Mouse (Mus musculus): ENCODE data around the gene Il2ra.

Gene Il2ra

DNA sequence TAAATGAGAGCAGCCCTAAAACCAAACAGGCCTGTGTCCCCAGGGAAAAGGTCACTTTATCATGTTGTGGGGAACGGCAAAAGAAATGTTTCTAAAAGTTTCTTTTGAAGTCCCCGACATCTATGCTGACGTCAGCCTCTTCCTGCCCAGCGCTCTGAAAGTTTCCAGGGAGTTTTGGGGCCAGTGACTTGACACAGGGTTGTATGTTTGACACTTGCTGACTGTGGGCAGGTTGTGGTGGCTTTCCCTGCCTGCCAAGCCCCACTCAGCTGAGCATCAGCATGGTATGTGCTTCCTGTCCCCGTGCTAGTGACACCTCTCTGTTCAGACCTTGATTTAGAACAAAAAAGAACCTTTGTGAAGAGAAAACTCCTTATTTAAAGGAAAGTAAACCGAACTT, 10.7 kb downstream of the Il2ra start:
- DNase-seq (ENCODE audit: low spot score) = no peak

DNA sequence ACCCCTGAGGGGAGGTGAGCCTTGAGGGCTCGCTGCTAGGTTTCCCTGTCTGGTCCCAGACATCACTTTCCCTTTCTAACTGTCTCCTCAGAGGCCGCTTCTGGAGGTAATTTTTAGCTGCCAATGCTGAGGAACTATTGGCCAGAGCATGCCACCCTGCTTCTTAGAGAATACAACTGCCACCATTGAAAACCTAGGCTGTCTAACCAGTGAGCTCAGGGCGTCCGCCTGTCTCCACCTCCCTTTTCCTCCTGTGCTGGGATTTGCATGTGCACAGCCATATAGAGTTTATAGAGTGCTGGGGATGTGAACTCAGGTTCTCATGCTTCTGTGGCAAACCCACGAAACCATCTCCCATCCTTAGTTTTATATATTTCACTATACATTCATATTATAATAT, 11.2 kb downstream of the Il2ra start:
- no peak for DNase-seq (ENCODE audit: low spot score)

DNA sequence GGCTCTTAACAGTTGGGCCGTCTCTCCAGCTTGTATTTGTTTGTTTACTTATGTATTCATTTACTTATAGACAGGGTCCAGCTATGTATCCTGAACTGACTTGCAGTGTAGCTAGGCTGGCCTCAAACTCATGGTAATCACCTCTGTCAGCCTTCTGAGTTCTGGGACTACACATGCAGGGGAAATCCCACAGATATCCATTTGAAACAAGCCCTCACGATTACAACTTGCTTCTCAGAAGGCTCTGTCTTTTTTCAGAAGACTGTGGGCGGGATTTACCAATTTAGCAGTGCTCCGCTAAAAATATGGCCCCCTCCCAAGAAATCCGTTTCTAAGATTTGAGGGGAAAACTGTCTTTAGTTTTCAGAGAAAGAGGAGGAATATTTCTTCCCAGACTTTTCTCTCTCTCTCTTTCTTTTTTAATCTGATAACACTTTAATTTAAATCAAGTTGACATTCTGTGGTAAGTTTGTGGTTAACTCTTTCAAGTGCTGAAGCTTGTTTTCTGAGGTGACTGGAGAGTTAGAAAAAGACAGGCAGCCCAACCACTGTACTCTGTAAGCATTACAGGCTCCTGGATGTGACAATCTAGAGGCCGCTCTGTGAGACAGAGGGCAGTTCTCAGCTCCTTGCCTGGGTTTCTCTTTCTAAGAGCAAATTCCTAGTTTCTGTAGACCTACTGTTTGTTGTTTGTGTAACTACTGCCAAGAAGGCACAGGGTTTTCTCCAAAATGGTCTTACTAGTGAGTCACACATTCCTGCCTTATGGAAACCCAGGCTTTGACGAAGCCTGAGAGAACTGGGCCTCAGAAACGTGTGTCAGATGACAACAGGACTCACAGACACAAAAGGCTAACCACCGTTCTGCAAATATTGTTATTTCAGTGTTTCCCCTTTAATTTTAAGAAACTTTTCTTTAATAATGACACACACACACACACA, 12.7 kb downstream of the Il2ra start:
- DNase-seq (ENCODE audit: low spot score) = no peak

DNA sequence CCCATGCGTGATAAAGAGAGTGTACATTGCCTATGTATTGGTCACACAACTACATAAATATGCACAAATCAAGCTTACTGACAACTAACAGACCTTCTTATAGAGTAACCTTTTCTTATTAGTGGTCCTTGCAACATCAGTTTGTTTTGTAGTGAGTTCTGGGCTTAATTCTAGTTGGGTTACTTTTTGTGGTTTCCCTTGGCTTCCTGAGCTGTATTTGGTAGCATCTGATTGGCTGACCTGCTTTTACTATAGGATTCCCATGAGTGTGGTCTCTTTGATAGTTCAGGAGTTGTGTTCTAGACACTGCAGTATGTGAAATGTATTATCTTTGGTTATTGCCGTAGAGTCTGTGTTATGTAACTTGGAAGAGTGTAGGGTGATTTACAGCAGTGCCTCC, 15.0 kb downstream of the Il2ra start:
- DNase-seq (ENCODE audit: low spot score) = no peak

DNA sequence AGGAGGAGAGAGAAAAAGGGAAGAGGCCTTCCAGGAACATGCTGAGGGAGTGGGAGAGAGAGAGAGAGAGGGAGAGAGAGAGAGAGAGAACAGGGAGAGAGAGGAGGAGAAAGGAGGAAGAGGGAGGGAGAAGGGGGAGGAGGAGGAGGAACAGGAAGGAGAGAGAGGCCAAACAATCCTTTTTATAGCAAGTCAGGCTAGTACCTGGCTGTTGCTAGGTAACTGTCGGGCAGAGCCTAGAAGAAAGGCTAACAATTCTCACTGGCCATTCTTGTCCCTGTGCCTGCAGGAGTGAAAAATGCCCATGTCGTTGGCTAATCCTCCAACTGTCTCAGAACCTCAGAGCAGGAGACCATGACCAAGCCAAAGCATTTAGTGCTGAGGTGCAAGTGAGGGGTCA, 16.7 kb downstream of the Il2ra start:
- DNase-seq (ENCODE audit: low spot score) = no peak

DNA sequence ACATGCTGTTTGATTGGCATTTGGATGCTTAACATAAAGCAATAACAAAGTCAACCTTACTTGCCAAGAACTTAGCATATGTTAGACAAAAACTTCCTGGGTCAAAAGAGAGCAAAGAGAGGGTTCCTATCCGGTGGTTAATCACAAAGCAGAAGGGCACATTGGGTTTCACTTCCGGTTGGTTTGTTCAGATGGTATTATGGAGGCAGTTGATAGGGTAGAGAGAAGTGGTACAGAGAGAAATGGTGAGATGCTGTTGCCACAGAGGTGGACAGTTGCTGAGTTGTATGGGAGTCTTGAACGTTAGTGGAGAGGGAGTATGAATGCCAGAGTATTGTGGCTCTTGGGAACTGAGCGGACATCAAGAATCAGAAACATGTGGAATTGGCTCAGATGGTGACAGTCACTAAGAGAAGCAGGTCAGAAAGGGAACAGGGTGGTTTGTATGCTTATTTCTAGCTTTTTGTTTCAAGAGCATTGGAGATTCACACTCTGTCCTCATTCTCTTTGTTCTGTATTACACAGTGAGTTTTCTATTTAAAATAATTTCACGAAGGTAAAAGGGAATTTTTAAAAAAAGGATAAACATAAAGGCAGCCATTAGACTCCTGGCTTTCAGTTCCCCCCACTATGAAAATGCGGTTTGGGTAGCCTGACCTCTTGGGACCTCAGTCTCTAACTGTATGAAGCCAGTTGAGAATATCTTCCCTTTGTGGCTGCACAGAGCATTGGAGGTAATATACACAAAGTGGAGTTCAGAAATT, 19.7 kb downstream of the Il2ra start:
- DNase-seq (ENCODE audit: low spot score) = no peak

DNA sequence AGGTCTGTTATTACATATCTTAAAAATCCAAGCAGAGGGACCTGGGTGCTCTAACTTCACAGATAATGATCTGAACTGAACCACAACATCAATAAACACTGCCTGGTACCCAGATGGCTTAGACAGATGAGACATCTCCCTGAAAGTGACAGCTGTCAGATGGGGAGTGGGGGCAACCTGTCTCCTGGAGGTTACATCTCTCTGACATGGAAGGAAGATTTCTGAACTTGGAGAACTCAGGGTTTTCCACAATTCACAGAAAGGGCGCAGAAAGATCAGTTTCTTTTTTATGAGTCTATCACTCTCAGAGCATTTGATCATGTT, 20.3 kb downstream of the Il2ra start:
- DNase-seq (ENCODE audit: low spot score) = no peak

DNA sequence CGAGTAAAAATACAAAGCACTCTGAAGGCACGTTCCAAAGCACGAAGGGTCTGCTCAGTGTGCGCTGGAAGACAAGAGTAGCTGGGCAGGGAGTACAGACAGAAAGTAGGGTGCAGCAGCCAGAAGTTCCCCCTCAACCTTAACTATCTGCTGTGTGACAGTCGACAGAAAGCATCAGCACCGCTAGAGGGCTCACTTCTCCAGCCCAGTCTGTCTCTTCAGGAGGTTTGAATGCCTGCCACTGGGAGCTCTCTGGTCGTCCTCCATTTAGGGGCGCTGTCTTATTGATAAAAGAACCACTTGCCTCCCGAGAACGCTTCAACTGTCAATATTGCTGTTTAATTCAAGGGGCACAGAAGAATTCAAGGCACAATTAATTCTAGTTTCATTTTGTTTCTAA, 21.4 kb downstream of the Il2ra start:
- peak; percentile 47 for DNase-seq (ENCODE audit: low spot score)

DNA sequence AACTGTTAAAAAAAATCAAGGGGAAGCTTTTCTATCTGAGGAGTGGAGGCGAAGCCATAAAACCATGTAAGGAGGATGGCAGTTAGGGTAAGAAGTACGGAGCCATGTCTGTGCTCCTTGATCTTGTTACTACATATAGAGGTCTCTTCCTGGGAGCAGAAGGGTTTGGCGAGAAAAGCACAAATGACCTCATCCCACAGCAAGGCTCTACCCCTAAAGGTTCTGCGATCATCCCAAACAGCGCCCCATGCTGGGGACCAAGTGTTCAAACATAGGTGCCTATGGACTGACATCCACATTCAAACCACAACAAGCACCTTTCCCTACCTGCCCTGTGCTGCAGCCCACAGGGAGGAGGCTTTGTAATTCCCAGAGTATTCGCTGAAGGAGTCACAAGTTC, 21.8 kb downstream of the Il2ra start:
- DNase-seq (ENCODE audit: low spot score) = no peak

DNA sequence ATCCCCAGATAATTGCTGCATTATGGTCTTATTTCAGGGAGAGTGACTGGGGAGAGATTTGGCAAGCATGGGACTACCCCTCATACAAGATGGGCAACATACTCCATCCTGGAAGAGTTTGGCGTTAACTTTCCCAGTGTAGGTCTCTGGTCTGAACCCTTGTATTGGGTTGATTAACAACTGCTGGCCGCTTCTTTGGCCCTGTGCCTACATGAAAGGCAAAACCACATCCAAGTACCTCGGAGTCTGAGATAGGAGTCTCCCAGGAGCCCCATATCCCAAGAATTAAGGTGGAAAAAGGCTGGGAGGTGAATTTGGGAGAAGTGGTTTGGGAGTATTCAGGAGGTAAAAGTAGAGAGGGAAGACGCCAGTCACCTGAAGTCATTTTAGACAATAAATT, 22.2 kb downstream of the Il2ra start:
- DNase-seq (ENCODE audit: low spot score) = no peak

DNA sequence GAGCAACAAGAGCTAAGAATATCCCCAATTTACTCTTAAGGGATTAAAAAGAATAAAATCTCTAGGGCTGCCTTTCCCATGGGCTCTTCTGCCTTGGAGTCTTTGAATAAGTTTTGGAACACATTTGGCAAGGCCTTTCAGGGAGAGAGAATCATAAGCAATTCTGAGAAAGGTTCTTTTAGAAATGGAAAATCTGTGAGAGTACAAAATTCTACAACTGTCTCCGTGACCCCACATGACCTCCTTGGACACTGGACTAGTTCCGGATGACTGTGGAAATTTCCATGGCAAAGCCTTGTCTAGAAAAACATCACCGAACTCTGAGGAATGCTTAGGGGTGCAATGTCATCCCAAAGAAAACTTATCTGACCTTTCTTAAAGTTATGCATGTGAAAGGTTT, 22.7 kb downstream of the Il2ra start:
- DNase-seq (ENCODE audit: low spot score) = no peak

DNA sequence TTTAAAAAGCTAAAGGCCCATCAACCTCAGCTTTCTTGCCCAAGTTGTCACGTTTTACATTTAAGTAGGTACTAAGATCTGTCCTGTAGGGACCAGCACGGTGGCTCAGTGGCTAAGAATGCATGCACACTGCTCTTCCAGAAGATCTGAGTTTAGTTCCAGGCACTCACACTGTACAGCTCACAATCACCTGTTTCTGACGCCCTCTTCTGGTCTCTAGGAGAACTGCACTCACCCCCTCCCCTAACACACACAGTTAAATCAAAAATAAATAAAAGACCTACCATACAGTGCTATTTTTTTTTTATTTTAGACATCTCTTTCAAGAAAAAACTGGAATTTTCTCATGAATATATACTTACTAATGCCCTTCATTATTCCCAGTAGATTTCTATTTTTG, 29.5 kb downstream of the Il2ra start:
- DNase-seq (ENCODE audit: low spot score) = no peak

DNA sequence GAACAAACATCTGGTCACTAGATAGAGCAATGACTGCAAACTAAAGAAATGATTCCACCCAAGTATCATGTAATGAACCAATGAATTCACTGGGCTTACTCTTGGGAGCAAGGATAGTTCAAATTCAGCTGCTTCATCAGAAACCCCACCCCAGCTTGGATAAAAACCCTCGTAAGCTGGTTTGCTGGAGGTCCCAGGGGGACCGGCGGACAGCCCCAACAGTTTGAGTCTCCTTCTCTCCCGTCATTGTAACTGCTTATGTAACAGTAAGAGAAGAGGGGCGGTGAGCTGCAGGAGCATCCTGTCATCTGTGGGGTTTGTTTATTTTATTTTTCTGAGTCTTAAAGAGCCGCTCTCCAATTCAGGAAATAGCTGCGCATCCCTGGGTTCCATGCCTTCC, 37.0 kb downstream of the Il2ra start:
- no peak for DNase-seq (ENCODE audit: low spot score)

DNA sequence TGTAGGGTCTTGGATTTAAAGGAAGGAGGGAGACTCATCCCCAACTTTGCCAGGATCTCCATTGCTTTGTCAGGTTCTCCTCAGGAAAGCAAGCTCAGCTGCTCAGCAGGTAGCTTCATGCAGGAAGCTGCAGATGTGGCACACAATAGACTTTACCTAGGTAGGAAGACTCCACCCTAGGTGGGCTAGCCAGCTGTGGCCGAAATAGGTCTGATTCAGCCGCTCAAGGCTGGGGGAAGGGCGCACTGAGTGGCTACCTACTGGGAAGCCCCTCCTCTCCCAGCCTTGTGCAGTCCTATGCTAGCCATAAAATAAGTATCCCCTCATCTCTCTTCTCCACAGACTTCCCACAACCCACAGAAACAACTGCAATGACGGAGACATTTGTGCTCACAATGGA, 40.1 kb downstream of the Il2ra start:
- DNase-seq (ENCODE audit: low spot score) = no peak

DNA sequence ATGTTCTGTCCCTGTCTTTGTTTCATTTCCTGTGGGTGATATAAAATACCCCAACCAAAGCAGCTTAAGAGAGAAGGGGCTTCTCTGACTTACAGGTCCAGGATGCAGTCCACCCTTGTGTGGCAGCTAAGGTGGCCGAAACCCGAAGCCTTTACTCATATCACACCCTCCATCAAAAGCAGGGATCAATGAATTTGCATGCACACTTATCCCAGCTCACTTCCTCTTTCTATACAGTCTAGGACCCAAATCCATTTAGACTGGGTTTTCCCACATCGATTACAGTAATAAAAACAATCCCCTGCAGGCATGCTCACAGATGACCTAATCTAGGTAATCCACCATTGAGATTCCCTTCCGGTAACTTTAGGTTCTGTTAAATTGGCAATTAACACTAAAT, 43.9 kb downstream of the Il2ra start:
- DNase-seq (ENCODE audit: low spot score) = no peak

DNA sequence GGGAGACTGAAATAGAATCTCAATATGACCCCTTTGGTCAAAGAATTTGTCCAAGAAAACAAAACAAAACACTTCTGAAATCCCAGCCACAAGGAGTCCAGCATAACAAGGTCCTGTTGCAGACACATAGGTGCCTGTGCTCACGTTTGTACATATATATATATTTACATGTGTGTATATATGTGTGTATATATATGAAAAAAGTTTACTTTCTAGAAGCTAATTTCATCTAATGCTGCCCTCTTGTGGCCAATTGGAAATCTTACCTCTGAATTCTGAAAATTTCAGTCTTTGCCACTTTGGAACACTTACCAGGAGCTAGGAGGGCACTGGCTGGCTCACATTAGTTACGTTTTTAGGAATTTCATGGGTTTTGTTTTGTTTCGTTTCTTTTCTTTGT, 44.8 kb downstream of the Il2ra start:
- no peak for DNase-seq (ENCODE audit: low spot score)

DNA sequence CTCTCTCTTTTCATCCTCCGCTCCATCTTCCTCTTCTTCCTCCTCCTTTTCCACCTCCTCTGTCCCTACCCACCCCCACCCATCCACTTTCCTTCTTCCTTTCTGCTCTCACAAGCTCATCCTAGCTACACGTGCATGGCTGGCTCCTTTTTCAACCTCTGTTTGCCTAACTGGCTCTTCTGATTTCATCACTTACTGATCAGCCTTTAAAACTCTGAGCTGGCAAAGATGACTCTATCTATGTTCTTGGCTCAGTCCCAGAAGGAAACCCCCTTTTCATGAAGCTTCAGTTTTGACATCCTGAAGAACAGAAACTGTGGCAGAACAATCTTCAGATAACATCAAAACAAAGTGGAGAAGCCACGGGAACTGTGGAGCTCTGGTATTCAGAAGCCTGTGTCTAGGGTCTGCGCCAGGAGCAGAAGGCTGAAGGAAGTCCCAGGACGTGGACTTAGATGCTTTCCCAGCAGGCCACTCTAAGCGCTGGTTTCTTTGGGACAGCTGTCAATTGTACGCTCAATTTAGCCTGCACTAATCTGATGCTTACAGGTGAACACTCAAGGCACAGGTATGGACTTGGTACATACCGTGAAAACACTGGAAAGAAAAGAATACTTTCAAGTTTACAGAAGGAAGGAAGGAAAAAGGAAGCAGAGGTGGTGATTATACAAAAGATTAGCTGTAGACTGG, 47.7 kb downstream of the Il2ra start:
- no peak for DNase-seq (ENCODE audit: low spot score)

DNA sequence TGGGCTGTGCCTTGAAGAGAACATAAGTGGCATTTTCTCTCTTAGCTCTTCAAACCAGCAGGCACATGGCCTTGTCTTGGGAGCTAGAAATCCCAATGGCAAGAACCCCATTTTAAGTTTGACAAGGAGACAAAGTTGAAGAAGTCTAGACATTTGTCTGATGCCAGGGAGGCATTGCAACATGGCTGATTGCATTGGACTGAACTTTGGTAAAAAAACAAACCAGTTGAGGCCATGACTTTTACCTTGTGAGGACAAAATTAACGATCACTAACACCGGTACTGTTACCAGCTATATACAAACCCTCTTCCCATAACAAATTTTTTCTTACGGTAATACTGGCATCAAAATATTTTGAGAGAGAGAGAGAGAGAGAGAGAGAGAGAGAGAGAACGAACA, 50.7 kb downstream of the Il2ra start:
- no peak for DNase-seq (ENCODE audit: low spot score)

DNA sequence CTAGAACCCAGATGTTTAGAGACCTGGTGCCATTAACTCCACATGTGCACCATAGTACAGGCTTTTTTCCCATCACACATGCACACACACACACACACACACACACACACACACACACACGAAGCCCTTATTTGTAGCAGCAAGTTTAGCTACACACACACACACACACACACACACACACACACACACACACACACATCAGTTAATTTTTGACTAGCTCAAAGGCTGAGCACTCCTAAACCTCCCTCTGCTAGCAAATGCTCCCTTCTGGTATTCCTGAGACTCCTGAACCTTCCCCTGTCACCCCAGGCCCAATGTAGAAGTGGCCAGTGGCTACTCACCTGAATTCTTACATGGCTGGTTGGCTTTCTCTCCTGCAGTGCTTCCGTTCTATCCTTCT, 51.5 kb downstream of the Il2ra start:
- DNase-seq (ENCODE audit: low spot score) = no peak

DNA sequence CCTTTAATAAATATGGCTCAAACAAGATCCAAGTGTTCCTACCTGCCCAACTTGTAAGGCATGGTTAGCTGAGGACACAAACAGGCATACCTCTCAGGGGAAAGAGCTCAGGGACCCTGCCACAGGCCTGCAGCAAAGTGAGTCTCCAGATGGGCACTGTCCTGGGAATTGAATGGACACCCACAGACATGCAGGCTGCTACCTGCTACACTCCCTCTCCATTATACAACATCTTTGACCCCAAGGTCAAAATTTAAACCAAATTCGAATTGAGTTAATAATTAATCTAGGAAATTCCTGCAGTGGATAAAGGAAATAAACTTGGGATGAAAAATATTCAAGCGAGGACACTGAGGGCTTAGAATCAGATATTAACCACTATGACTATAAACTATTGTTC, 53.3 kb downstream of the Il2ra start:
- DNase-seq (ENCODE audit: low spot score) = no peak

DNA sequence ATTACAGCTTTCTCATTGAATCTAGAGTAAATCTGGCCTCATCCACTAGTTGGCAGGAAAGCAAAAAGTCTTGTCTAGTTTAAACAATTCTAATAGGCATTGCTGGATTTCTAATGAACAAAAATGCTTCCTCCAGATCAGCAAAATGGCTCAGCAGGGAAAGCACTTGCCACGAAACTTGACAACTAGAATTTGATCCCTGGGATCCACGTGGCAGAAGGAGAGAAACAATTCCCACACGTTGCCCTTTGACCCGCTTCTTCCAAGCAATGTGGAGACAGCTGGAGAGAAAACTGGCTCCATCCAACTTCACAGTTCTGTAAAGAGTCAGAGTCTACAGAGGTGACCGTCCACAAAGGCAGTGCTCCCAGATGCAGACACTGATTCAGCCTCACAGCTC, 56.4 kb downstream of the Il2ra start:
- peak; percentile 14 for DNase-seq (ENCODE audit: low spot score)

DNA sequence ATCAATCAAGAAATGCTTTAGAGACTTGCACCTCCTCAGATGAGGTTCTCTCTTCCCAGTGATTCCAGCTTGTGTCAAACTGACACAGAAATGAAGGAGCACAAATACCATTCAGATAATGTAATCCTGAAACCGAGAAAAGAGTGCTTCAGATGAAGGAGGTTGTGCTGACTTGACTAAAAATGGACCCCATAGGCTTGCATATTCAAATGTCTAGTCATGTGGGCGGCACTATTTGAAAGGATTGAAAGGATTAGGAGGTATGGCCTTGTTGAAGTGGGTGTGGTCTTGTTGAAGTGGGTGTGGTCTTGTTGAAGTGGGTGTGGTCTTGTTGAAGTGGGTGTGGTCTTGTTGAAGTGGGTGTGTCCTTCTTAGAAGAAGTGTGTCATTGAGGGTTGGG, 57.3 kb downstream of the Il2ra start:
- DNase-seq (ENCODE audit: low spot score) = no peak

Data from yolk sac, embryonic 10.5 days (tissue).